Mouse (Mus musculus) stomach, embryonic 14.5 days (tissue): ENCODE data around the gene Rap2b. TPM values are rescaled to one million over a fixed set of nuclear protein-coding genes. Genes with fewer than 3 reads are reported as not detected.
A peak's percentile ranks its signal among the peaks of the same experiment; 100 is the strongest.

Experiments used
- ATAC-seq: fragments of 200-750 bp; cut with Nextera tagmentation; 2 replicates; pipeline ENCODE4 v1.8.0; 2017; ENCODE audit warnings: low read depth, moderate TSS enrichment; ENCODE audit not compliant: insufficient number of reproducible peaks, insufficient read depth, low FRiP score
- H3K27ac ChIP-seq: fragments of 300-500 bp; sonication (generic); 2 replicates; pipeline ENCODE4 v1.5.1; 2014; ENCODE audit warnings: mild to moderate bottlenecking, low read length, moderate library complexity, mixed read lengths
- H3K27me3 ChIP-seq: fragments of 300-500 bp; sonication (generic); 2 replicates; pipeline ENCODE4 v1.6.1; 2014; ENCODE audit warnings: low read length, control low read depth, mixed read lengths; ENCODE audit not compliant: control insufficient read depth, insufficient read depth
- H3K36me3 ChIP-seq: fragments of 300-500 bp; sonication (generic); 2 replicates; pipeline ENCODE4 v1.6.1; 2014; ENCODE audit warnings: mild to moderate bottlenecking, control low read depth, low read length, moderate library complexity, mixed read lengths; ENCODE audit not compliant: control insufficient read depth, insufficient read depth
- H3K4me1 ChIP-seq: fragments of 300-500 bp; sonication (generic); 2 replicates; pipeline ENCODE4 v1.6.1; 2014; ENCODE audit warnings: low read length, control low read depth, mixed read lengths; ENCODE audit not compliant: control insufficient read depth, insufficient read depth
- H3K4me2 ChIP-seq: fragments of 300-500 bp; sonication (generic); replicated peaks from 2 replicates; pipeline ENCODE4 v1.6.1; 2014; ENCODE audit warnings: low read depth, low read length, control low read depth
- H3K4me3 ChIP-seq: fragments of 300-500 bp; sonication (generic); 2 replicates; pipeline ENCODE4 v1.5.1; 2014; ENCODE audit warnings: low read depth, low read length, control low read depth
- H3K9ac ChIP-seq: fragments of 300-500 bp; sonication (generic); replicated peaks from 2 replicates; pipeline ENCODE4 v1.6.1; 2014; ENCODE audit warnings: low read depth, mild to moderate bottlenecking, control low read depth, low read length, moderate library complexity, mixed read lengths
- H3K9me3 ChIP-seq: fragments of 300-500 bp; sonication (generic); 2 replicates; pipeline ENCODE4 v1.6.1; 2016; ENCODE audit warnings: low read depth, low read length, control low read depth; ENCODE audit not compliant: control insufficient read depth
- whole genome bisulfite sequencing: fragments of 180-500 bp; shearing (Covaris S2); extraction: QIAGEN DNeasy Blood & Tissue Kit; methylation state at CpG from one replicate; pipeline ENCODE4 v1.1.7; 2014; 5-methylcytosine and 5-hydroxymethylcytosine counted together
- polyA plus RNA-seq: library from polyadenylated mRNA; unstranded; fragments of >200 nt; fragmentation: Nextera tagmentation; extraction: Ambion mirVana; gene quantifications from 2 replicates; pipeline ENCODE4 v1.2.1, GENCODE M21; 2014

Rap2b gene
- polyA plus RNA-seq, 1 experiment from 2014 or later, result 11.2 TPM

DNA sequence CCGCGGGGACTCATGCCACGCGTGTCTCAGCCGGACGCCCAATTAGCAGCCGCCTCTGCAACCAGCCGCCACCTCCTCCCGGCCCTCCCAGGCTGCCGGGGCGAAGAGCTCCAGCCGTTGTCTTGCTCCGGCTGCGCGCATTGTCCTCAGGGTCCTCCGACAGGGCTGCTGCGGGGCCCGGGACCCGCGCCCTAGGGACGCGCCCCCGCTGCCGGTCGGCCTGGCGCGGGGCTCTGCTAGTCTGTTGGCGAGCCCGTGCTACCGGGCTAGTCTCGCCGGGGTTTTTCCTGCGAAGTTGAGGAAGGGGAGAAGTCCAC lies 3.2 kb downstream of the Rap2b start:
- peak overlapping the region; percentile 75 for H3K27ac ChIP-seq
- peaks cover 13% of the 10 kb centered on the region; the same call in 1 of the 2 replicates for H3K4me1 ChIP-seq
- WGBS, result 0% methylated on average over 33 of the region's 33 CpGs
- peak; percentile 16 for ATAC-seq
- peak overlapping the region; percentile 74 for H3K4me2 ChIP-seq
- H3K36me3 ChIP-seq, result no peaks in the 10 kb centered on the region; the same call in 1 of the 2 replicates
- H3K4me3 ChIP-seq, result peak overlapping the region; percentile 91
- H3K27me3 ChIP-seq, result no peaks in the 10 kb centered on the region
- no peaks in the 10 kb centered on the region for H3K9me3 ChIP-seq
- H3K9ac ChIP-seq, result peak overlapping the region; percentile 73

DNA sequence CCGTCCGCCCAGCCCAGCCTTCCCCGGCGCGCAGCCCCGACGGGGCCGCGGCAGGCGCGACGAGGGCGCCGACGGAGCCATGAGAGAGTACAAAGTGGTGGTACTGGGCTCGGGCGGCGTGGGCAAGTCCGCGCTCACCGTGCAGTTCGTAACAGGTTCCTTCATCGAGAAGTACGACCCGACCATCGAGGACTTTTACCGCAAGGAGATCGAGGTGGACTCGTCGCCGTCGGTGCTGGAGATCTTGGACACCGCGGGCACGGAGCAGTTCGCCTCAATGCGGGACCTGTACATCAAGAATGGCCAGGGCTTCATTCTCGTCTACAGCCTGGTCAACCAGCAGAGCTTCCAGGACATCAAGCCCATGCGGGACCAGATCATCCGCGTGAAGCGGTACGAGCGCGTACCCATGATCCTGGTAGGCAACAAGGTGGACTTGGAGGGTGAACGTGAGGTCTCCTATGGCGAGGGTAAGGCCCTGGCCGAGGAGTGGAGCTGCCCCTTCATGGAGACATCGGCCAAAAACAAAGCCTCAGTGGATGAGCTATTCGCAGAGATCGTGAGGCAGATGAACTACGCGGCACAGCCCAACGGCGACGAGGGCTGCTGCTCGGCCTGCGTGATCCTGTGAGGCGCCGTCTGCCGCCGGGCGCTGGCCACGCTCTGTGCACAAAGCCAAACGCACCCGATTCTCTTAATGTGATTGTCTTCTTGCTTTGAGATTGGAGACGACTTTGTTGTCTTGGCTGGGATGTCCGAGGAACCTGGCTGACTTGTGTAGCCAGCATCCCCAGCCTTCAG lies 3.7 kb downstream of the Rap2b start:
- Histone ChIP-seq H3K9ac (peak overlapping the region; percentile 73), H3K27me3 (no peaks in the 10 kb centered on the region), H3K4me3 (peak overlapping the region; percentile 91), H3K36me3 (no peaks in the 10 kb centered on the region; the same call in 1 of the 2 replicates), H3K9me3 (no peaks in the 10 kb centered on the region), H3K27ac (peak overlapping the region; percentile 75), H3K4me1 (peaks cover 13% of the 10 kb centered on the region; the same call in 1 of the 2 replicates), H3K4me2 (peak overlapping the region; percentile 74)
- ATAC-seq, result no peak
- under 1% methylated on average over 68 of the region's 68 CpGs for WGBS

DNA sequence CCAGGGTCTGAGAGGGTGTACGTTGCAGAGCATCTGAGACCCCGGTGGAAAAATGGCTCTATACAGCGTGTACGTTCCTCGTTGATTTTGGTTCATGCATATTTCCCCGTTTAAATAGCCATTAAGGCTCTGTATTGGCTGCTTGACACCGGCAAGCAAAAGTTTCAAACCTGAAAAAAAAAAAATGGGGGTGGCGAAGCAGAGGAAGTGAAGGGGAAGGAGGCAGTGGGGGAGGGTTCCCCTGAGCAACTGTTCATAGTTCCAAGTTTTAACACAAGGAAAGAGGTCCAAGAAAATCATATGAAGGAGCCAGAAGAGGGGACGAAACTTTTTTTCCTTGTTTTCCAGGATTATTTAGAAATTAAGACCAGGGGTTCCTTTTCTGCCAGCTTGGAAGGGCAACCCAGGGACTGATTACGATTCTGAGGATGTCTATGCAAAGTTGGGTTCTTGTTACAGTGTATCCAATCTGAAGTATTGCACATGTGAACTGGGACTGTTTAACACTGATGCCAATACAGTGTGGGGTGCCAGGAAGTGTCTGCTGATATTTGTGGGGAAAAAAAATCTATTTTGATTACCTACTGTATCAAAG lies 4.4 kb downstream of the Rap2b start, which contains the start of gene B430305J03Rik:
TSS of gene B430305J03Rik (minus strand) at position 173 of the 595 bp plus-strand sequence.
- no peak for ATAC-seq
- H3K4me1 ChIP-seq, result peaks cover 13% of the 10 kb centered on the region; the same call in 1 of the 2 replicates
- no peaks in the 10 kb centered on the region for H3K27me3 ChIP-seq
- H3K36me3 ChIP-seq, result no peaks in the 10 kb centered on the region; the same call in 1 of the 2 replicates
- peak within 1 kb of the TSS; percentile 74 for H3K4me2 ChIP-seq
- peak within 1 kb of the TSS; percentile 91 for H3K4me3 ChIP-seq
- H3K9ac ChIP-seq, result peak within 1 kb of the TSS; percentile 73
- H3K9me3 ChIP-seq, result no peaks in the 10 kb centered on the region
- H3K27ac ChIP-seq, result peak within 1 kb of the TSS; percentile 75
- WGBS, result 3% methylated on average over 10 of the region's 10 CpGs

DNA sequence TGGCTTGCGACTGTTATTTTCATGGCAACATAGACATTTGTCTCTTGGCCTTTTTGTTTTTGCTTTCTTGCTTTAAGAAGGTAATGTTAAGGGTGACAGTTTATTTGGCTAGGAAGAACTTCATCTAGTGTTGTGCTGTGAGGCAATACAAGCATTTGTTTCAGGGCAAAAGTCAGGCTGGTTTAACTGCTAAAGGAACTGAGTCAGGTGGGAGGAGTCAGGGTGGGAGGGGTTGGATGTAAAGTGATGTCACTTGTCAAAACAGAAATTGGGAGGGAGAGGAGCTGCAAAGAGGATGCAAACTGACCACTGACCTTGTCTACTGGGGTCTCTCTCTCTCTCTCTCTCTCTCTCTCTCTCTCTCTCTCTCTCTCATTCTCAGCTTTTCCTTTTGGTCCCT lies 7.0 kb downstream of the Rap2b start:
- Histone ChIP-seq H3K4me1 (peaks cover 13% of the 10 kb centered on the region; the same call in 1 of the 2 replicates), H3K9ac (no peak overlapping the region), H3K27ac (no peak overlapping the region), H3K4me2 (no peak overlapping the region), H3K36me3 (no peaks in the 10 kb centered on the region; the same call in 1 of the 2 replicates), H3K27me3 (no peaks in the 10 kb centered on the region), H3K4me3 (no peak overlapping the region), H3K9me3 (no peaks in the 10 kb centered on the region)
- ATAC-seq, result no peak
- 97% methylated on average over 1 of the region's 1 CpGs for WGBS

DNA sequence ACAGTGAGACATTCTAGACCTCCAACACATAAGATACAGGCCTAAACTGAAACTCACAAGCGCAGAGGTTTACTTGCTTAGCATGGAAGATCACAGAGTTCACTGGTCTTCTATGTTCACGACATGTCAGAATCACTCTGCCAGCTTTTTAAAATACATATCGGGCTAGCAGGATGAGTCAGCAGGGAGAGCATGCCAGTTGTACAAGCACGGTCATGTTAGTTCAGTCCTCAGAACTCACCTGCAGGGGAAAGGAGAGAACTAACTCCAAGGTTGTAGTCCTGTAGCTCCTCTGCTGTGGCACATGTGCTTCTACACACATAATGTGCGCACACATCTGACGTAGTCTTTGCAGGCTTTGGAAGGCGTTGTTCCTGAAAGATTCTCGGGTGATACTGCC lies 14.6 kb downstream of the Rap2b start:
- Histone ChIP-seq H3K36me3 (no peaks in the 10 kb centered on the region), H3K27ac (no peak overlapping the region), H3K9me3 (no peaks in the 10 kb centered on the region), H3K9ac (no peak overlapping the region), H3K4me3 (no peak overlapping the region), H3K4me1 (no peaks in the 10 kb centered on the region), H3K27me3 (no peaks in the 10 kb centered on the region), H3K4me2 (no peak overlapping the region)
- no peak for ATAC-seq
- WGBS, result 90% methylated on average over 8 of the region's 8 CpGs

DNA sequence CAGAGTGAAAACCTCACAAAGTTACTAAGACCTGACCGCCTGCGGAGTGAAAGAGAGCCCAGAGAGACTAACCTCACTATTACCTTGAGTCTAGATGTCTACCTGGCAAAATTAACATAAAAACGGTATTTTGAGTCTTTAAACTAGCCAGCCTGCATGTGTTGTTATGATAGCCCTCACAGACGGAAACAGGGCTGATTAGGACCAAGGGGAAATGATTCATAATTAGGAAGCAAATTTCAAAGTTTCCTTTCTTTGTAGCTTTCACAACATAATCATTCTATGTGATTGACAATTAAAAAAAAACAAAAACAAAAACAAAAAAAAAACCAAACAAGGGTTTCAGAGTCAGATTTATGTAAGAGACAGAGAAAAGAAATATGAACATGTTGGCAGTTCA lies 24.9 kb downstream of the Rap2b start:
- Histone ChIP-seq H3K9ac (no peak overlapping the region), H3K27ac (no peak overlapping the region), H3K9me3 (no peaks in the 10 kb centered on the region), H3K27me3 (no peaks in the 10 kb centered on the region), H3K4me3 (no peak overlapping the region), H3K4me1 (no peaks in the 10 kb centered on the region), H3K36me3 (no peaks in the 10 kb centered on the region), H3K4me2 (no peak overlapping the region)
- ATAC-seq, result no peak
- WGBS, result 75% methylated on average over 4 of the region's 4 CpGs

DNA sequence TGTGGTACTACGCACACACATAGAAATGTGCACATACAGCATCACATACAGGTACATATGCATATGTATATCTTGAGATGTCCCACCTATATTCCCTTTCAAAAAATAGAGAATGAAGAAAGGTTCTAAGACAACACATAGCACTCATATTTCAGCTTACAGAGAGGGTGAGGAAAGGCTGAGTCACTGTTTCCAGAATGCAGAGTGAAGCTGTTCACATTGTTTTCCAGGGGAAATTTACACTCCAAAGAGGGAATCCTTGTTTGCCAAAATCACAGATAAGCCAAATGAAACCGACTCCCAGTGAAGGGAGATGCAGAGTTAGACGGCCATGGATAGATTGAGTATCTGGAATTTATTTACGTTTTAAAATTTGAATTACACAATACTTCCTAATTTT lies 30.1 kb downstream of the Rap2b start:
- 69% methylated on average over 4 of the region's 4 CpGs for WGBS

DNA sequence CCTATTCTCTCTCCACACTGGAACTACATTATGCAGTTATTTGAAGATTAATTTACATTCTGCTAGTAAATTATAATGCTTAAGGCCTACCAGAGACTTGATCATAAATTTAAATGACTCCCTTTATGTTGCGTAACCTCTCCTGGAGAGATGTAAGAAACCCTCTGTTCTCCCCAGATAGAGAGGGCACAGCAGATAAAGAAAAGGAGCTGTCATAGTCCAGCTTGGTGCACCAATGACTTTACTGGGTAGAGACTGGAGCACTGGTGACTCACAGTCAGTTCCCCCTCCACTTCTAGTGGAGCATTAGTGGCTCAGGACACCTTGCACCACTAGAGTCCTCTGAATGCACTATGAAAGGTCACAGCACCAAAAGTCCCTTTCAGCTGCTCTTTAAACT lies 31.4 kb downstream of the Rap2b start:
- no peak for ATAC-seq

More for the DNA sequence above, 30.1 kb downstream of the Rap2b start:
- no peaks in the 10 kb centered on the region for H3K36me3 ChIP-seq
- no peaks in the 10 kb centered on the region for H3K4me1 ChIP-seq
- no peak for ATAC-seq
- H3K4me3 ChIP-seq, result no peak overlapping the region
- H3K9me3 ChIP-seq, result no peaks in the 10 kb centered on the region
- no peak overlapping the region for H3K27ac ChIP-seq
- no peaks in the 10 kb centered on the region for H3K27me3 ChIP-seq
- H3K4me2 ChIP-seq, result no peak overlapping the region
- no peak overlapping the region for H3K9ac ChIP-seq

More for the DNA sequence above, 31.4 kb downstream of the Rap2b start:
- no peak overlapping the region for H3K4me3 ChIP-seq
- H3K9me3 ChIP-seq, result no peaks in the 10 kb centered on the region
- H3K4me2 ChIP-seq, result no peak overlapping the region
- H3K27me3 ChIP-seq, result no peaks in the 10 kb centered on the region
- H3K9ac ChIP-seq, result no peak overlapping the region
- no peak overlapping the region for H3K27ac ChIP-seq
- WGBS, result 86% methylated on average over 1 of the region's 1 CpGs
- no peaks in the 10 kb centered on the region for H3K4me1 ChIP-seq
- no peaks in the 10 kb centered on the region for H3K36me3 ChIP-seq
